Mouse (Mus musculus): ENCODE measurements around the gene Inpp5b. TPM values are rescaled to one million over a fixed set of nuclear protein-coding genes. Genes with fewer than 3 reads are reported as not detected.
A peak's percentile ranks its signal among the peaks of the same experiment; 100 is the strongest.
"Not testable (repeated sequence)": the region's sequence is repeated elsewhere in the genome, so short reads cannot be mapped to it uniquely, and the experiment has no call there.

Inpp5b gene
- polyA plus RNA-seq, 1 experiment = 27.0 TPM

GRCm38 (mm10) chr4:124708518-124709477 is 32.9 kb upstream of the Inpp5b start:
- Histone ChIP-seq H3K4me3 (ENCODE audit: low read depth, low read length) (peak overlapping the region; percentile 41), H3K4me1 (ENCODE audit: control insufficient read depth, insufficient read depth, low read length) (no peaks in the 10 kb centered on the region)

GRCm38 (mm10) chr4:124709961-124710446 is 31.6 kb upstream of the Inpp5b start:
- Histone ChIP-seq H3K27ac (ENCODE audit: insufficient read depth, low read length) (peak overlapping the region; percentile 28), H3K36me3 (ENCODE audit: control insufficient read depth, insufficient read depth, low read length, poor library complexity, severe bottlenecking) (no peaks in the 10 kb centered on the region), H3K4me3 (ENCODE audit: low read depth, low read length) (peak overlapping the region; percentile 52), H3K4me1 (ENCODE audit: control insufficient read depth, insufficient read depth, low read length) (no peaks in the 10 kb centered on the region), H3K9ac (ENCODE audit: low read depth, poor library complexity, severe bottlenecking) (peak overlapping the region; percentile 72), H3K9me3 (replicated peaks; ENCODE audit: control insufficient read depth, insufficient read depth, low read length, poor library complexity, severe bottlenecking) (no peaks in the 10 kb centered on the region), H3K27me3 (ENCODE audit: control insufficient read depth, insufficient read depth, low read length, poor library complexity, severe bottlenecking) (no peaks in the 10 kb centered on the region)
- TF ChIP-seq CTCF (IDR thresholded peaks at IDR 0.05; ENCODE audit: low read depth, low read length) (no peak), EP300 (IDR thresholded peaks at IDR 0.05; ENCODE audit: insufficient read depth, low read depth, low read length) (no peak), POLR2A (IDR thresholded peaks at IDR 0.05; ENCODE audit: insufficient read depth, low read length) (no peak)

More at GRCm38 (mm10) chr4:124708518-124709477, 32.9 kb upstream of the Inpp5b start:
- H3K27ac ChIP-seq (ENCODE audit: insufficient read depth, low read length) = peak overlapping the region; percentile 79
- peak overlapping the region; percentile 74 for H3K9ac ChIP-seq (ENCODE audit: low read depth, poor library complexity, severe bottlenecking)
- no peaks in the 10 kb centered on the region for H3K27me3 ChIP-seq (ENCODE audit: control insufficient read depth, insufficient read depth, low read length, poor library complexity, severe bottlenecking)
- H3K36me3 ChIP-seq (ENCODE audit: control insufficient read depth, insufficient read depth, low read length, poor library complexity, severe bottlenecking) = no peaks in the 10 kb centered on the region
- no peak for TF ChIP-seq POLR2A (IDR thresholded peaks at IDR 0.05; ENCODE audit: insufficient read depth, low read length)
- TF ChIP-seq EP300 (IDR thresholded peaks at IDR 0.05; ENCODE audit: insufficient read depth, low read depth, low read length) = peak; percentile 64; the same call in 1 of the 2 replicates
- TF ChIP-seq CTCF (IDR thresholded peaks at IDR 0.05; ENCODE audit: low read depth, low read length) = no peak
- no peaks in the 10 kb centered on the region for H3K9me3 ChIP-seq (replicated peaks; ENCODE audit: control insufficient read depth, insufficient read depth, low read length, poor library complexity, severe bottlenecking)

GRCm38 (mm10) chr4:124710776-124711291 is 30.8 kb upstream of the Inpp5b start:
- 0 out of 2 replicates have a peak overlapping the region, but pooled peaks have one; percentile 72 for H3K9ac ChIP-seq (ENCODE audit: low read depth, poor library complexity, severe bottlenecking)
- no peaks in the 10 kb centered on the region for H3K4me1 ChIP-seq (ENCODE audit: control insufficient read depth, insufficient read depth, low read length)
- H3K27ac ChIP-seq (ENCODE audit: insufficient read depth, low read length) = no peak overlapping the region
- H3K27me3 ChIP-seq (ENCODE audit: control insufficient read depth, insufficient read depth, low read length, poor library complexity, severe bottlenecking) = no peaks in the 10 kb centered on the region
- TF ChIP-seq CTCF (IDR thresholded peaks at IDR 0.05; ENCODE audit: low read depth, low read length) = peak; percentile 1
- TF ChIP-seq POLR2A (IDR thresholded peaks at IDR 0.05; ENCODE audit: insufficient read depth, low read length) = no peak
- no peak for TF ChIP-seq EP300 (IDR thresholded peaks at IDR 0.05; ENCODE audit: insufficient read depth, low read depth, low read length)
- H3K4me3 ChIP-seq (ENCODE audit: low read depth, low read length) = no peak overlapping the region
- H3K36me3 ChIP-seq (ENCODE audit: control insufficient read depth, insufficient read depth, low read length, poor library complexity, severe bottlenecking) = 0 out of 2 replicates have a peak, but pooled peaks cover under 1% of the 10 kb centered on the region
- H3K9me3 ChIP-seq (replicated peaks; ENCODE audit: control insufficient read depth, insufficient read depth, low read length, poor library complexity, severe bottlenecking) = no peaks in the 10 kb centered on the region

GRCm38 (mm10) chr4:124712618-124713017 is 29.0 kb upstream of the Inpp5b start:
- H3K9ac ChIP-seq (ENCODE audit: low read depth, poor library complexity, severe bottlenecking) = no peak overlapping the region
- H3K4me1 ChIP-seq (ENCODE audit: control insufficient read depth, insufficient read depth, low read length) = no peaks in the 10 kb centered on the region
- H3K9me3 ChIP-seq (replicated peaks; ENCODE audit: control insufficient read depth, insufficient read depth, low read length, poor library complexity, severe bottlenecking) = no peaks in the 10 kb centered on the region
- no peak overlapping the region for H3K4me3 ChIP-seq (ENCODE audit: low read depth, low read length)
- peaks cover 8% of the 10 kb centered on the region for H3K36me3 ChIP-seq (ENCODE audit: control insufficient read depth, insufficient read depth, low read length, poor library complexity, severe bottlenecking)
- no peak overlapping the region for H3K27ac ChIP-seq (ENCODE audit: insufficient read depth, low read length)
- TF ChIP-seq EP300 (IDR thresholded peaks at IDR 0.05; ENCODE audit: insufficient read depth, low read depth, low read length) (no peak), POLR2A (IDR thresholded peaks at IDR 0.05; ENCODE audit: insufficient read depth, low read length) (no peak), CTCF (IDR thresholded peaks at IDR 0.05; ENCODE audit: low read depth, low read length) (no peak)
- H3K27me3 ChIP-seq (ENCODE audit: control insufficient read depth, insufficient read depth, low read length, poor library complexity, severe bottlenecking) = no peaks in the 10 kb centered on the region

DNA sequence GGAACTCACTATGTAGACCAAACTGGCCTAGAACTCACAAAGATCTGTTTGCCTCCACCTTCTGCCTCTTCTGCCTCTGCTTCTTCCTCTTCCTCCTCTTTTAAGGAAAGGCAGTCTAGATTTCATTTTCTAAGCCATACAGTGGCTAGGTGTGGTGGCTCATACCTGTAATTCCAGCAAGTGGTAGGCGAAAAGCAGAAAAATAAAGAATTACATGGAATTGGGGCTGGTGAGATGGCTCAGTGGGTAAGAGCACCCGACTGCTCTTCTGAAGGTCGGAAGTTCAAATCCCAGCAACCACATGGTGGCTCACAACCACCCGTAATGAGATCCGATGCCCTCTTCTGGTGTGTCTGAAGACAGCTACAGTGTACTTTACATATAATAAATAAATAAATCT is 27.8 kb upstream of the Inpp5b start:
- H3K4me3 ChIP-seq (ENCODE audit: low read depth, low read length); H3K4me1 ChIP-seq (ENCODE audit: control insufficient read depth, insufficient read depth, low read length); H3K9me3 ChIP-seq (replicated peaks; ENCODE audit: control insufficient read depth, insufficient read depth, low read length, poor library complexity, severe bottlenecking); H3K27me3 ChIP-seq (ENCODE audit: control insufficient read depth, insufficient read depth, low read length, poor library complexity, severe bottlenecking): not testable (repeated sequence)
- Histone ChIP-seq H3K36me3 (ENCODE audit: control insufficient read depth, insufficient read depth, low read length, poor library complexity, severe bottlenecking) (peaks cover 20% of the 10 kb centered on the region), H3K9ac (ENCODE audit: low read depth, poor library complexity, severe bottlenecking) (0 out of 2 replicates have a peak overlapping the region, but pooled peaks have one; percentile 50), H3K27ac (ENCODE audit: insufficient read depth, low read length) (peak overlapping the region; percentile 45)
